Mouse (Mus musculus): ENCODE data around the gene Qrsl1. TPM values are rescaled to one million over a fixed set of nuclear protein-coding genes. Genes with fewer than 3 reads are reported as not detected.

The Qrsl1 gene
- total RNA-seq, 4 experiments from 2014 or later: 23.6 to 33.2 (median 28.7) TPM

GRCm38 (mm10) chr10:43870752-43871151 lies 30.8 kb downstream of the Qrsl1 start:
- DNase-seq (ENCODE audit: low spot score): peak; percentile 16

GRCm38 (mm10) chr10:43856351-43856750 lies 45.2 kb downstream of the Qrsl1 start:
- DNase-seq (ENCODE audit: low spot score): no peak

GRCm38 (mm10) chr10:43855916-43856315 lies 45.6 kb downstream of the Qrsl1 start:
- no peak for DNase-seq (ENCODE audit: low spot score)

GRCm38 (mm10) chr10:43851898-43852297 lies 49.6 kb downstream of the Qrsl1 start:
- DNase-seq (ENCODE audit: low spot score): no peak

GRCm38 (mm10) chr10:43849478-43849877 lies 52.1 kb downstream of the Qrsl1 start:
- no peak for DNase-seq (ENCODE audit: low spot score)

GRCm38 (mm10) chr10:43846141-43846622 lies 55.4 kb downstream of the Qrsl1 start:
- no peak for DNase-seq (ENCODE audit: low spot score)

- DNase-seq (ENCODE audit: low spot score): no peak
These were observed 56.1 kb downstream of the Qrsl1 start for GRCm38 (mm10) chr10:43845442-43845841.

- DNase-seq (ENCODE audit: low spot score): no peak
These were observed 60.1 kb downstream of the Qrsl1 start for GRCm38 (mm10) chr10:43841441-43841840.

- no peak for DNase-seq (ENCODE audit: low spot score)
These were observed 68.7 kb downstream of the Qrsl1 start for GRCm38 (mm10) chr10:43832868-43833267.

- DNase-seq (ENCODE audit: low spot score): no peak
These were observed 71.1 kb downstream of the Qrsl1 start for GRCm38 (mm10) chr10:43830251-43831018.

GRCm38 (mm10) chr10:43828686-43829015 lies 72.9 kb downstream of the Qrsl1 start:
- DNase-seq (ENCODE audit: low spot score): no peak

- no peak for DNase-seq (ENCODE audit: low spot score)
These were observed 73.4 kb downstream of the Qrsl1 start for GRCm38 (mm10) chr10:43827958-43828685.

- no peak for DNase-seq (ENCODE audit: low spot score)
These were observed 74.5 kb downstream of the Qrsl1 start for GRCm38 (mm10) chr10:43826773-43827621.

- DNase-seq (ENCODE audit: low spot score): no peak
These were observed 75.8 kb downstream of the Qrsl1 start for GRCm38 (mm10) chr10:43825696-43826095.

GRCm38 (mm10) chr10:43824713-43825112 lies 76.8 kb downstream of the Qrsl1 start:
- DNase-seq (ENCODE audit: low spot score): no peak

Other genes with a start within 250 kb of the Qrsl1 start
- 10 to 100 TPM; 69.1 to 77.1 (median 71.3) TPM for gene Rtn4ip1, start 62 bp upstream of the Qrsl1 start, total RNA-seq (2022)
- 1 to 10 TPM; 3.3 to 4.0 (median 3.4) TPM for gene Crybg1, start 247.1 kb upstream of the Qrsl1 start, total RNA-seq (2022)

Data from heart, adult 8-10 months (tissue).